Mouse (Mus musculus) adrenal gland (tissue): ENCODE results near the gene Klrc1.
"Not testable (repeated sequence)": the region's sequence is repeated elsewhere in the genome, so short reads cannot be mapped to it uniquely, and the experiment has no call there.

Source experiments
- intact Hi-C: fragments of 180-260 bp; cut with DNase I; formaldehyde crosslinking; loops from one replicate; pipeline ENCODE4 v1.15.1; 2025
- long read RNA-seq, 2 experiments: library from polyadenylated mRNA; unstranded; transcript quantifications; one replicate each; pipeline ENCODE4 v2.0.0; 2020; ENCODE audit warnings: borderline replicate concordance in 1 of 2; ENCODE audit not compliant: insufficient replicate concordance in 1 of 2
- microRNA-seq, 2 experiments: library from miRNA; unstranded; fragments of <30 nt; microRNA quantifications; one replicate each; pipeline ENCODE4; 2019

The Klrc1 gene
- long read RNA-seq, experiment 1, result 0 reads
- long read RNA-seq, experiment 2, result 0 reads

DNA sequence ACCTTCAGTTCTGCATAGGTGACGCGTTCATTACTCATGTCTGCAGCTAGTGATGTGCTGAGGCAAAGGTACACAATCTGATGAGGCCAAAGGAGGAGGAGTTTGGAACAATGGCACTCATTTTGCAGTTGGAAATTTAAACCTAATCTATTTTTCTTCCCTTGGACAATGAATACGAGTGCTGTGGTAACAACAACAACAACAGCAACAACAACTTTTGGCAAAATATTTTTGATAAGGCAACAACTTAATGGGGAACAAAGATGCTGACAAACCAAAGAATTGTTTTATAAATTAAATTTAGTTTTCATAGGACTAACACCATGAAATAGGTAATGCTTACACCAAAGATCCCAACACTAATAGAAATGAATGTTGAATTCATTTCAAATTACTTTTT is at the start of gene Klrc1:
Klrc1 (minus strand) TSS at position 101 of the 400 bp plus-strand sequence.
- intact Hi-C loops, result no loop called here

DNA sequence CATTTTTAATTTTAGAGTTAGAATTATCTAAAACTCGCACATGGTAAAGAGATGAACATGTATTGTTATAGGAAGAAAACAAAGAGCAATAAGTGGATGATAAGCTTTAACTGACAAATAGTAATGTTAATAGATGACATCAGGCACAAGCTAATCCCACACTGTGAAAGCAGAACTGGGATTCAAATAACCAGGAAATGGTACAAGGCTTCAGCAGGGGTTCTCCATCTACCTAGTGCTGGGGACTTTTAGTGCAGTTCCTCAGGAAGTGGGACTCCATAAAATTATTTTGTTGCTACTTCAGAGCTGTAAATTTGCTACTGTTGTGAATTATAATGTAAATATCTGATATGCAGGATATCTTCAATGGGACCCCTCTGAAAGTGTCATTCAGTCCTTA is 48.5 kb upstream of the Klrc1 start:
- intact Hi-C loops, result no loop called here

DNA sequence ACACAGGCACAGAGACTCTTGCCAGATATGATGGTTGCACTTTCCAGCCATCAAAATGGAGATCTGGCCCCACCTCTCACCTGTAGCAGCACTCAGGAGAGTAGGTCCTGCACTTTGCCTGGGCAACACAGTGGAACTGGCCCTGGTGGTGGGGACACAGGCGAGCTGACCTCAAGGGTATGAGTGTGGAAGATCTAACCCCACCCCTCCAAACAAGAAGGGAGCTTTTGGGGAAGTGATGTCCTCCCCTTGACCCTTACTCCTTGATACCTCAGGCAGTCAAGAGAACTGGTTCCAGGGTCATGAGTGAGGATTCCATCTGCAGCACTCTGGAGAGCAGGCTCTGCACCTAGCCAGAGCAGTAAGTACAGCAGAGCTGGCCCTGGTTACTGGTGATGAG is 42.6 kb upstream of the Klrc1 start:
- intact Hi-C loops, result no loop called here

DNA sequence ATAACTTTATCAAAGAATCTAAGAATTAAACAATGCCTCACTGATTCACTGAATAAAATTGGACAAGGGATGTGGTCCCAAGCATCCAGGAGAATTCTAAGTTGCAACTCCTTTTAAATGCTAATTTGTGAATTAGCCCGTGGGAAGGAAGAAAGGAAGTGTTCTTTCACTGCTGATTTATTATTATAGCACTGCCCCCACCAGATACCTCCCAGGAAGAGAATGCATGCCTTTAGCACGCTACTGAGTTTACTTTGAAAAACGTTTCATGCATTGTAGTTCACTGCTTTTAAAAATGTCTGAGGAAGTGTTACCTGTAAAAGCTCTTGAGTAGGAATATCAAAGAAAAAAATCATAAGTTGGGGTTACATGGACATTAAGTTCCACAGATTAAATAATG is 41.7 kb upstream of the Klrc1 start:
- intact Hi-C loops, result no loop called here

DNA sequence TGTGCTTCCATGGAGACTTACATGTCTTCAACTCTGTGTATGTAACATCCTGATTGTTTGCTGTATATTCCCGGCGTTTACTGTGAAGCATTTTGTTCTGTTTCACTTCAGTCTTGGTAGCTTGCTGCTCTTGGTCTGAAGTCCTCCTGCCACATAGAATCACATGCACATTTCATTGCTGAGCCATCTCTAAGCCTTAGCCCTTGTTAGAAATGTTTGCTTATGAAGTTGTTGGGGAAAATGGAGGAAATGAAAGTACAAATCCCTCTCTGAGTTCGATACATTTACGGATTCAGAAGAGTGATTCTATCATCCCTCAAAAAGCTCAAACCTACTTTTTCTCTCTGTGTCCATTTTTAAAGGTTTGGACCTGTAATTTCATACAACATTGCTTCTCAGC is 38.3 kb upstream of the Klrc1 start, which contains the start of gene Klri1:
Klri1 (minus strand) TSS at position 101 of the 400 bp plus-strand sequence.
- intact Hi-C loops, result no loop called here

DNA sequence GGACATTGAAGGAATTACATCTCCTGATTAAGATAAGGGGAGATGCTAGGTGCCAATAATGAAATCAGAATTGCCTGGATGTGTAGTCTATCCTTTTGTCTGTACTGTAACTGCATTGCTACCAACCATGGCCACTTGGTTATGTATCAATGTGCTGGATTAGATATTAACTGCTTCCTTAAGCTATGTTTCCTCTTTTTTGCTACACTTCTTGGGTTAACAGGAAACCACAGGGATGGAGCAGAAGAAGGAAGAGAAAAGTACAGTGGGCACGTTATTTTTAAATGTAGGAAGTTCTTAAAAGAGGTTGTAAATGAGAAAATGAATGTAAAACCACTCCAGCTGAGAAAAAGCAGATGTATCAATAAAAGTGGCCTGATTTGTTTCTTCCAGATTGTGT is 34.8 kb upstream of the Klrc1 start:
- intact Hi-C loops, result no loop called here

DNA sequence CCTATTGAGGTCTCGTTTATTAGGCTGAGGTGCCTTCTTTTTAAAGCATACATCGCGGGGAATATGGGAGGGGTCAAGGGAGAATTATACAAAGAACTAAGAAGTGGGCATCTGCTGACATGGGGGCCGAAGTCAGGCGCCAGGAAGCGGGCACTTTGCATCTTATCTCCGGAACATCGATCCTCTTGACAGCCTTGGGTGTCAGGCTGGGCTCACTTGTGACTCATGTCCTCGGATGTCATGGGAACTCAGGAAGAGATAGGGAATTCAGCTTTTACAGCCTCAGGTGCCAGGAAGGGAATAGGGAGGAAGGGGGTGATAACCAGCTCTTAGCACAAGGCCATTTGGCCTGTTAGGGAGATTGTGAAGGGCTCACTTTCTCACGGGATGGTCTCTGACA is 12.7 kb upstream of the Klrc1 start:
- intact Hi-C loops, result not testable (repeated sequence)

DNA sequence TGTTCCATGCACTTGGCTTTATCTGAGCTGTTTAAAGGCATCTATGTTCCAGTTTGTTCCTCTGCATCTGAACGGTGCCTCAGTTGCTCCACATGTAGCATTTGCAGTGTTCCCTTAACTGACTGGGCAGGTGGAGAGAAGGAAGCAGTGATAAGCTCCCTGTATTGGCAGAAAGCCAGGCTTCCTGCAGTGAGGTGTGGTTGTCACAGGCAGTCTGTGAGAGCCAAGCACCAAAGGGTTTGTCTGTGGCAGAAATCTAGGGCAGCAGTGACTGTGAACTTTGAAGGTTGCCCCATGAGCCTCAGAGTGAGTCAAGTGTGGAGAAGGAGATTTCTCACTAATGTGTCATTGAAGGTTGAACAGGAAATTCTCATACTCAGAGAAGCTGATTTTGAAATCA is 1.6 kb upstream of the Klrc1 start:
- intact Hi-C loops, result no loop called here

DNA sequence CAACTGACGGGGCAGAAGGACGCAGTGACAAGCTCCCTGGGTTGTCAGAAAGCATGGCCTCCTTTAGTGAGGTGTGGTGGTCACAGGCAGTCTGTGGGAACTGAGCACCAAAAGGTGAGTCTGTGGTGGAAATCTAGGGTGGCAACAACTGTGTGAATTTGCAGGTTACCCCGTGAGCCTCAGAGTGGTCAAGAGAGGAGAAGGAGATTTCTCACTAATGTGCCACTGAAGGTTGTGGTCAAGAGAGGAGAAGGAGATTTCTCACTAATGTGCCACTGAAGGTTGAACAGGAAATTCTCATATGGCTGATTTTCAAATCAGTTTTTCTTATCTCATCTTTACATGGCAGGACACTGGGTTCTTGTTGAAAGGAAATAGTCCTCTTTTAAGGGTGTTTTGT is 17.5 kb downstream of the Klrc1 start:
- intact Hi-C loops, result not testable (repeated sequence)

DNA sequence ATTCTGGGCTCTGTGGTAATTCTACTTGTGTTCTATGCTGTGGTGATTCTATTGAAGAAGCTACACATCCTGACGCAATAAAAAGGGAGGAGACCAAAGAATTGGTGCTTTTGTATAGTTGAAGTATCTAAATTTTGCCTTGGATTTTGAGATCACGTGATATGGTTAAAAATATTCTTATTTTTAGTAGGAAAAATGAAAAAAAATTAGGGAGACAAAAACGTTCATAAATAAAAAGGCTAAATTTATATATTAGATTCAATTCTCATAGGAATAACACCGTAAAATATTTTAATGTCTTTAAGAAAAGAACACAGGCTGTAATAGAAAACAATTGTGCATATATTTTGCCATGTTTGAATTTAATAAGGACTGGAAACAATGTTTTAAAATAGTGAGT is 18.2 kb downstream of the Klrc1 start, which contains the start of gene Klrc2:
Klrc2 (minus strand) TSS at position 101 of the 400 bp plus-strand sequence.
- intact Hi-C loops, result not testable (repeated sequence)

DNA sequence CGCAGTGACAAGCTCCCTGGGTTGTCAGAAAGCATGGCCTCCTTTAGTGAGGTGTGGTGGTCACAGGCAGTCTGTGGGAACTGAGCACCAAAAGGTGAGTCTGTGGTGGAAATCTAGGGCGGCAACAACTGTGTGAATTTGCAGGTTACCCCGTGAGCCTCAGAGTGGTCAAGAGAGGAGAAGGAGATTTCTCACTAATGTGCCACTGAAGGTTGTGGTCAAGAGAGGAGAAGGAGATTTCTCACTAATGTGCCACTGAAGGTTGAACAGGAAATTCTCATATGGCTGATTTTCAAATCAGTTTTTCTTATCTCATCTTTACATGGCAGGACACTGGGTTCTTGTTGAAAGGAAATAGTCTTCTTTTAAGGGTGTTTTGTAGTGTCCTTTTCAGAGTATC is 34.7 kb downstream of the Klrc1 start:
- intact Hi-C loops, result not testable (repeated sequence)

DNA sequence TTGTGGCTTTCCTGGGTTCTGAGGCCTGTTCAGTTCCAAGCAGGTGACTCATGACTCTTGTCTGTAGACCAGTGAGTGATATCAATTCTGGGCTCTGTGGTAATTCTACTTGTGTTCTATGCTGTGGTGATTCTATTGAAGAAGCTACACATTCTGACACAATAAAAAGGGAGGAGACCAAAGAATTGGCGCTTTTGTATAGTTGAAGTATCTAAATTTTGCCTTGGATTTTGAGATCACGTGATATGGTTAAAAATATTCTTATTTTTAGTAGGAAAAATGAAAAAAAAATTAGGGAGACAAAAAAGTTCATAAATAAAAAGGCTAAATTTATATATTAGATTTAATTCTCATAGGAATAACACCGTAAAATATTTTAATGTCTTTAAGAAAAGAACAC is 35.5 kb downstream of the Klrc1 start, which contains the start of gene Klrc3:
Klrc3 (minus strand) TSS at position 101 of the 400 bp plus-strand sequence.
- intact Hi-C loops, result not testable (repeated sequence)

DNA sequence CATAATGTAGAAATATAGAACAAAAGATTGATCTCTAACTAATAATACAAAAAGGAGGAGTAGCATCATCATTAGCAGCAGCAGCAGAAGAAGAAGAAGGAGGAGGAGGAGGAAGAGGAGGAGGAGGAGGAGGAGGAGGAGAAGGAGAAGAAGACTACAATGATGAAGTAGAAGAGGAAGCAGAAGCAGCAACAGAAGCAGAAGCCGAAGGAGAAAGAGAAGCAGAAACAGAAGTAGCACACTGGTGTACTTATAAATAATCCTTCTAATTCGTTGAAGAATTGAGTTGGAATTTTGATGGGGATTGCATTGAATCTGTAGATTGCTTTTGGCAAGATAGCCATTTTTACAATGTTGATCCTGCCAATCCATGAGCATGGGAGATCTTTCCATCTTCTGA is 47.7 kb downstream of the Klrc1 start:
- intact Hi-C loops, result not testable (repeated sequence)

DNA sequence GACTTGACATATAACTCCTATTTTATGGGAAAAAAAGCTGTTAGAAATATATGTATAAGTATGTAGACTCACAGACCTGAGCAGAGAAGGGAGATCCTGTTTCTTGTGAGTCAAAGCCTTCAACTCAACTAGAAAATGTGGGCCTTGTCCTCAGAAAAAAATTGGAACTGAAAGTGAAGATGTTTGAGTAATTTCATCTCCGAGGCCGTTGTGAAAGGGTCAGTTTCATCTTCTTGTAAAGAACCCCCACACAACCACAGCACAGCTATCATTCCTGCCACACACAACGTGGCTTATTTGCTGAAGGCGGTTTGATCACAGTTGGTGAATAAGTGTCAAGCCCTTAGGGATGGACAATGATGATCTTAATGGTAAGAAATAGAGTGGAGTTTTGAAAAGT is 55.0 kb downstream of the Klrc1 start, which contains the start of gene Klrk1:
Klrk1 (minus strand) TSS at position 130 of the 400 bp plus-strand sequence.
- intact Hi-C loops, result no loop called here

Small RNAs within 50 kb of the gene (microRNA-seq; reads per million reads assigned to microRNA genes)
- 0 reads per million in 2 experiments for gene Mir680-1
